Mouse (Mus musculus): ENCODE data around the gene St6gal1.

Gene St6gal1

GRCm38 (mm10) chr16:23223166-23223870 is 1.2 kb upstream of the St6gal1 start:
- in situ Hi-C loops (cut with MboI, MseI) = no loop called here

- in situ Hi-C loops (cut with MboI, MseI) = no loop called here
Measured at GRCm38 (mm10) chr16:23223871-23224469, 570 bp upstream of the St6gal1 start.

GRCm38 (mm10) chr16:23225069-23225721 is 655 bp downstream of the St6gal1 start:
- in situ Hi-C loops (cut with MboI, MseI) = loop anchor here (5.0 kb wide), 1 partner anchor 48 kb away; no protein-coding TSS in a partner anchor

GRCm38 (mm10) chr16:23225821-23226600 is 1.5 kb downstream of the St6gal1 start:
- in situ Hi-C loops (cut with MboI, MseI) = loop anchor here (5.0 kb wide), 1 partner anchor 49 kb away; no protein-coding TSS in a partner anchor

GRCm38 (mm10) chr16:23226601-23227351 is 2.2 kb downstream of the St6gal1 start:
- in situ Hi-C loops (cut with MboI, MseI) = loop anchor here (5.0 kb wide), 1 partner anchor 49 kb away; no protein-coding TSS in a partner anchor

GRCm38 (mm10) chr16:23227851-23228250 is 3.3 kb downstream of the St6gal1 start:
- in situ Hi-C loops (cut with MboI, MseI) = loop anchor here (5.0 kb wide), 1 partner anchor 51 kb away; no protein-coding TSS in a partner anchor

- in situ Hi-C loops (cut with MboI, MseI) = loop anchor here (5.0 kb wide), 1 partner anchor 51 kb away; no protein-coding TSS in a partner anchor
Measured at GRCm38 (mm10) chr16:23228486-23228885, 3.9 kb downstream of the St6gal1 start.

GRCm38 (mm10) chr16:23229945-23230344 is 5.4 kb downstream of the St6gal1 start:
- in situ Hi-C loops (cut with MboI, MseI) = loop anchor here (5.0 kb wide), 3 partner anchors 42 to 122 kb away; no protein-coding TSS in a partner anchor

- in situ Hi-C loops (cut with MboI, MseI) = loop anchor here in 1 of 2 experiments (5.0 kb wide), 2 partner anchors 41 to 121 kb away; no protein-coding TSS in a partner anchor
Measured at GRCm38 (mm10) chr16:23231168-23231567, 6.6 kb downstream of the St6gal1 start.

- in situ Hi-C loops (cut with MboI, MseI) = loop anchor here in 1 of 2 experiments (5.0 kb wide), 2 partner anchors 40 to 120 kb away; no protein-coding TSS in a partner anchor
Measured at GRCm38 (mm10) chr16:23232691-23233090, 8.2 kb downstream of the St6gal1 start.

GRCm38 (mm10) chr16:23233496-23233895 is 9.0 kb downstream of the St6gal1 start:
- in situ Hi-C loops (cut with MboI, MseI) = loop anchor here in 1 of 2 experiments (5.0 kb wide), 2 partner anchors 39 to 119 kb away; no protein-coding TSS in a partner anchor

GRCm38 (mm10) chr16:23234557-23234956 is 10.0 kb downstream of the St6gal1 start:
- in situ Hi-C loops (cut with MboI, MseI) = loop anchor here in 1 of 2 experiments (5.0 kb wide), 2 partner anchors 38 to 118 kb away; no protein-coding TSS in a partner anchor

- in situ Hi-C loops (cut with MboI, MseI) = no loop called here
Measured at GRCm38 (mm10) chr16:23235173-23235694, 10.7 kb downstream of the St6gal1 start.

GRCm38 (mm10) chr16:23239583-23239982 is 15.0 kb downstream of the St6gal1 start:
- in situ Hi-C loops (cut with MboI, MseI) = no loop called here

GRCm38 (mm10) chr16:23240049-23240949 is 15.8 kb downstream of the St6gal1 start:
- in situ Hi-C loops (cut with MboI, MseI) = no loop called here

GRCm38 (mm10) chr16:23240950-23241259 is 16.4 kb downstream of the St6gal1 start:
- in situ Hi-C loops (cut with MboI, MseI) = no loop called here

- in situ Hi-C loops (cut with MboI, MseI) = no loop called here
Measured at GRCm38 (mm10) chr16:23243726-23244425, 19.3 kb downstream of the St6gal1 start.

- in situ Hi-C loops (cut with MboI, MseI) = no loop called here
Measured at GRCm38 (mm10) chr16:23244486-23244885, 19.9 kb downstream of the St6gal1 start.

Measured in T-helper 17 cell (primary cell).